Mouse (Mus musculus) erythroblast, adult 5-6 weeks (primary cell): ENCODE measurements at regions not wholly inside any gene's neighbourhood (a gene's known extent, or its start where the extent isn't known, plus 50 kb on each side); places are given as distances from the start of the nearest gene placed in this dataset.

Experiments
- ATAC-seq: replicated peaks from 2 replicates; pipeline ENCODE4 v1.8.0; 2016; ENCODE audit warnings: moderate number of reproducible peaks, mild to moderate bottlenecking, moderate TSS enrichment, inconsistent platforms; ENCODE audit not compliant: poor library complexity, low FRiP score, severe bottlenecking

DNA sequence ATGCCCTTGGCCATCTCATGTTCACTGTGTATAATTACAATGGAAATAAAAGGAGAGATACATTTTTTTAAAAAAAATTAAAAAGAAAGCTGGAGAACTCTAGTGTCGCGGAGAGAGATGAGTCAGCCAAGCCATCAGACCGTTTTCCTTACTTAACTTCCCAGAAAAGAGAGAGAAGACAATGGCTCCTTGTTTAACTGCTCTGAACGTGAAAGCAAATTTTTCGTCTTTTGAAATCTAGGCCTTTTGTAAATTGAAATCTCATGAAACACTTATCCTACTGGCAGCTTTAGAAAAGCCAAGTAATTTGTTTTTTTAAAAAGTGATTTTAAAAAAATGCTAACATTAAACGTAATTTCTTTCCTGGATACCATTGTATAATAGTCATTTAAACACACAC is 89.7 kb upstream of the Runx1 start:
- no peak for ATAC-seq

- ATAC-seq = no peak
Observed at GRCm38 (mm10) chr16:92906873-92907272, 80.9 kb upstream of the Runx1 start.

- no peak for ATAC-seq
Observed at GRCm38 (mm10) chr16:92905626-92906025, 79.7 kb upstream of the Runx1 start.

DNA sequence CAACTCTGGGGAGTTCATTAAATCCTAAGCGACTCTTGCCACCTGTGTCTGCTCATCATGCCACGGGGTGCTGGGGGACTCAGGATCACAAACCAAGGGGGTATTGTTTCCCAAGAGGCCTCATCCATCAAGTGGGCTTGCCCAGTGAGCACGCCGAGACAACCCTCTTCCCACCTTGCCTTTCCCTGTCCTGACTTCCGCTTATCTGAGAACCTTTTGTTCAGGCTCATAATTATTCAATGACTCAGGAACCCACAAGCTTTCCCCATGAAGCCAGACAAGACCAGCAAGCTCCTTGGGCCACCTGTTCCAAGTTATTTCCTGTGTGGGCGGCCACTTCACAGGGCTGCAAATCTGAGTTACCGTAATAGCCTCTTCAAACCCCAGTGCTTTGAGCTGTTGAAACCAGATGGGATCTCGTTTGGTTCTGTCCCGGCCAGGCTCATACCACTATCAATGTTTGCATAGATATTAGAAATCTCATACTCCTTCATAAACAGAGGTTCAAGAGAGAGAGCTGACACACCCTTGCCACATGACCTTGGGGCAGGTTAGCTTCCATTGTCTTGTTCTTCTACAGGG is 78.0 kb upstream of the Runx1 start:
- no peak for ATAC-seq

- ATAC-seq = no peak
Observed at GRCm38 (mm10) chr16:92903486-92903885, 77.5 kb upstream of the Runx1 start.

- no peak for ATAC-seq
Observed at GRCm38 (mm10) chr16:92899704-92900103, 73.8 kb upstream of the Runx1 start.

DNA sequence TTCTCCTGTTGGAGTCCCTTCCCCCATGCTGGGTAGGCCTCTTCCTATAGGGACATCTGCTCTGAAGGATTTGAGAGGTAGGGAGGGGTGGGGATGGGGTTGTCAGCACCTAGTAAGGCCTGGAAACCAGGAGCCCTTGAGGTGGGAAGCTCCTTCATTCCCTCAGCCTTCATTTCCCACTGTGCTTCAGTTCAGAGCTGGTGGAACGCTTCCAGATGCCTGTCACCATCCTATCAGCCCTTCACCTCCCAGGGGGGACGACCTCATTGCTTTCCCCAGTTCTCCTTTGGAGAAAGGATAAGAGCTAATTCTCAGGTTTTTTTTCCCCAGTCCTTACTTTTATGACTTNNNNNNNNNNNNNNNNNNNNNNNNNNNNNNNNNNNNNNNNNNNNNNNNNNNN is 65.8 kb upstream of the Runx1 start:
- ATAC-seq = no peak

DNA sequence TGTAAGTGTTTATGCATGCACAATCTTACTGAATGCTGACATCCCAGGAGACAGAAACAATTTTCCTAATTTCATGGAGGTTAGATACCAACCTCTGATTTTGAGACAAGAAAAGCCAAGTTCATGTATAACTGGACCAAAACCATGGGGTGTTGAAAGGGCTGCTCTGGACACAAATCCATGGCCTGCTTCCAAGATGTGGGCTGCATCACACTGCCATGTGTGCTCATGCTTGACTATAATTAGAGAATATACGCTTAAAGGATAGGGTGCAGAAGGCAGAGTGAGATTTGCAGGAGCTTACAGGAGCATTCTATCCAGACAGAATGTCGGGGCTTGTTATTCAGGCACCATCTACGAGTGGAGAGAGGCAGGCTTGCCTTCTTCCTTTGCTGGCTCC is 64.8 kb upstream of the Runx1 start:
- no peak for ATAC-seq

DNA sequence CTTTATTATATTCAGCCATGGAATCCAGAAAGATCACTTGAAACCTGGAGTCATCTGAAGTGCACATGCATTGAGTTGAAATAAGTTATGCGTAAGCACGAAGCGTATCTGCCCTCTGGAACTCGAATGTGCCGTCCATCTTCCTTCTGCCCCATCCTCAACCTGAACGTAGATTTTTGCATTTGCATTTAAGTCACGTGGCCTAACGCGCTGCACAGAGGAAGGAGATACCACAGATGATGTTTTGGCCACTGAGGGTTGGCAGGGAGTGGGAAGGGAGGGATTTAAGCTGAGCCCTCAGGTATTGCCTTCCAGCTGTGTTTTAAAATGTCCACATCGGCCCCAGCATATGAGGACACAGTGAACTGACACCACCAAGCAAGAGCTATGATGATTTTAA is 63.6 kb upstream of the Runx1 start:
- ATAC-seq = no peak

- no peak for ATAC-seq
Observed at GRCm38 (mm10) chr16:92886226-92886625, 60.3 kb upstream of the Runx1 start.

DNA sequence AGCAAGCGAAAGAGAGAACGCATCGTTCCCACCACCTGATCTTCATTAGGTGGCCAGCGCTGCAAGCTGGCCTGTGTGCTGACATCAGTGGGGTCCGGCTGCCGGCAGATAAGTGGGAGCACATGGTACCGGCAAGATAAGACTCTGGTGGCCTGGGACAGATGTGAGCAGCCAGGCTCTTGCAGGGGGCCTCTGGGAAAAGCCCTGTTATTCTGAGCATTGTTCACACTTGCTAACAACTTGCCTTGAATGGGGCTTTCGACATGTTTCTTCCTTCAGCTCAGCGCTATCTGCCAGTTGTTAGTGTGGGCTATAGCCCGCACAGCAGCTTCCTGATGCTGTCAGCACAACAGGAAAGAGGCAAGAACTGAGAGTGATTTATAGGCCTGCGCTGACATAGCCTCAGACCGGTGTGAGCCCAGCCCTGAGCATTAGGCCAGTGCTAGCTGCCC is 57.9 kb upstream of the Runx1 start:
- peak; percentile 92 for ATAC-seq

- no peak for ATAC-seq
Observed at GRCm38 (mm10) chr16:92880356-92881043, 54.6 kb upstream of the Runx1 start.

DNA sequence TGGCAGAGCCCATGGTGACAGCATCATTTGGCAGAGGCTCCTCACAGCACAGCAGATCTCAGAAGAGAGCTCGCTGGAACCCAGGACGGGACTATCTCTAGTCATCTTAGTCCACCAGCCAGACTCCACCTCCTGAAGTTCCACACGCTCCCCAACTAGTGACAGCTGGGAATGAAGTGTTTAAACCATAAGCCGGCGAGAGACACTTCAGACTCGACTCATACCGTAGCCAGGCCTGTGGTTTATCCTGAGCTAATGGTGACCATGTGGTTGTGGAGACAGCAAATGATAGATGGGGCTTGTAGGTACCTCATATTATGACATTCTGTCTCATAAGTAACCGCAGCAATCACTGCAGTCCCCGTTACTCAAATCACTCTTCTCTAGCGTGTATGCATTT is 52.1 kb upstream of the Runx1 start:
- no peak for ATAC-seq
